Mouse (Mus musculus): Measurements from ENCODE around the gene Grin2c. TPM values are rescaled to one million over a fixed set of nuclear protein-coding genes. Genes with fewer than 3 reads are reported as not detected.

Gene Grin2c
- polyA plus RNA-seq, 1 experiment, result not detected

GRCm38 (mm10) chr11:115223451-115223850 lies 43.6 kb downstream of the Grin2c start:
- H3K27ac ChIP-seq (ENCODE audit: insufficient read depth, low read depth, low read length), result no peak overlapping the region
- no peak overlapping the region for H3K4me3 ChIP-seq (ENCODE audit: insufficient read depth, low read depth, low read length)
- H3K4me1 ChIP-seq (ENCODE audit: control insufficient read depth, insufficient read depth, low read length), result peaks cover 50% of the 10 kb centered on the region
- TF ChIP-seq POLR2A (IDR thresholded peaks at IDR 0.05; ENCODE audit: insufficient read depth, low read depth, low read length) (no peak), CTCF (IDR thresholded peaks at IDR 0.05; ENCODE audit: insufficient read depth, low read depth, low read length) (no peak)
- WGBS, result 69% methylated on average over 11 of the region's 11 CpGs

GRCm38 (mm10) chr11:115222570-115222969 lies 44.5 kb downstream of the Grin2c start:
- H3K4me1 ChIP-seq (ENCODE audit: control insufficient read depth, insufficient read depth, low read length), result peaks cover 45% of the 10 kb centered on the region
- 49% methylated on average over 5 of the region's 5 CpGs for WGBS
- no peak overlapping the region for H3K27ac ChIP-seq (ENCODE audit: insufficient read depth, low read depth, low read length)
- no peak overlapping the region for H3K4me3 ChIP-seq (ENCODE audit: insufficient read depth, low read depth, low read length)
- no peak for TF ChIP-seq CTCF (IDR thresholded peaks at IDR 0.05; ENCODE audit: insufficient read depth, low read depth, low read length)
- TF ChIP-seq POLR2A (IDR thresholded peaks at IDR 0.05; ENCODE audit: insufficient read depth, low read depth, low read length), result no peak

GRCm38 (mm10) chr11:115222077-115222476 lies 45.0 kb downstream of the Grin2c start:
- TF ChIP-seq POLR2A (IDR thresholded peaks at IDR 0.05; ENCODE audit: insufficient read depth, low read depth, low read length) (no peak), CTCF (IDR thresholded peaks at IDR 0.05; ENCODE audit: insufficient read depth, low read depth, low read length) (no peak)
- WGBS, result 21% methylated on average over 12 of the region's 12 CpGs

GRCm38 (mm10) chr11:115219685-115220084 lies 47.4 kb downstream of the Grin2c start:
- H3K27ac ChIP-seq (ENCODE audit: insufficient read depth, low read depth, low read length), result no peak overlapping the region
- TF ChIP-seq CTCF (IDR thresholded peaks at IDR 0.05; ENCODE audit: insufficient read depth, low read depth, low read length) (no peak), POLR2A (IDR thresholded peaks at IDR 0.05; ENCODE audit: insufficient read depth, low read depth, low read length) (no peak)
- H3K4me1 ChIP-seq (ENCODE audit: control insufficient read depth, insufficient read depth, low read length), result peaks cover 28% of the 10 kb centered on the region
- WGBS, result 95% methylated on average over 10 of the region's 10 CpGs
- no peak overlapping the region for H3K4me3 ChIP-seq (ENCODE audit: insufficient read depth, low read depth, low read length)

More at GRCm38 (mm10) chr11:115222077-115222476, 45.0 kb downstream of the Grin2c start:
- Histone ChIP-seq H3K27ac (ENCODE audit: insufficient read depth, low read depth, low read length) (no peak overlapping the region), H3K4me1 (ENCODE audit: control insufficient read depth, insufficient read depth, low read length) (peaks cover 45% of the 10 kb centered on the region), H3K4me3 (ENCODE audit: insufficient read depth, low read depth, low read length) (no peak overlapping the region)

GRCm38 (mm10) chr11:115219263-115219662 lies 47.8 kb downstream of the Grin2c start:
- H3K27ac ChIP-seq (ENCODE audit: insufficient read depth, low read depth, low read length), result no peak overlapping the region
- WGBS, result 85% methylated on average over 9 of the region's 9 CpGs
- no peak for TF ChIP-seq CTCF (IDR thresholded peaks at IDR 0.05; ENCODE audit: insufficient read depth, low read depth, low read length)
- TF ChIP-seq POLR2A (IDR thresholded peaks at IDR 0.05; ENCODE audit: insufficient read depth, low read depth, low read length), result no peak

GRCm38 (mm10) chr11:115217439-115218410 lies 49.3 kb downstream of the Grin2c start:
- no peak overlapping the region for H3K27ac ChIP-seq (ENCODE audit: insufficient read depth, low read depth, low read length)
- 72% methylated on average over 18 of the region's 18 CpGs for WGBS
- H3K4me3 ChIP-seq (ENCODE audit: insufficient read depth, low read depth, low read length), result no peak overlapping the region
- no peak for TF ChIP-seq POLR2A (IDR thresholded peaks at IDR 0.05; ENCODE audit: insufficient read depth, low read depth, low read length)
- H3K4me1 ChIP-seq (ENCODE audit: control insufficient read depth, insufficient read depth, low read length), result peaks cover 19% of the 10 kb centered on the region

More at GRCm38 (mm10) chr11:115219263-115219662, 47.8 kb downstream of the Grin2c start:
- peaks cover 28% of the 10 kb centered on the region for H3K4me1 ChIP-seq (ENCODE audit: control insufficient read depth, insufficient read depth, low read length)
- H3K4me3 ChIP-seq (ENCODE audit: insufficient read depth, low read depth, low read length), result no peak overlapping the region

- 75% methylated on average over 5 of the region's 5 CpGs for WGBS
- Histone ChIP-seq H3K4me1 (ENCODE audit: control insufficient read depth, insufficient read depth, low read length) (peaks cover 26% of the 10 kb centered on the region), H3K4me3 (ENCODE audit: insufficient read depth, low read depth, low read length) (no peak overlapping the region), H3K27ac (ENCODE audit: insufficient read depth, low read depth, low read length) (no peak overlapping the region)
- no peak for TF ChIP-seq POLR2A (IDR thresholded peaks at IDR 0.05; ENCODE audit: insufficient read depth, low read depth, low read length)
- TF ChIP-seq CTCF (IDR thresholded peaks at IDR 0.05; ENCODE audit: insufficient read depth, low read depth, low read length), result no peak
These were observed 51.9 kb downstream of the Grin2c start for GRCm38 (mm10) chr11:115215123-115215522.

GRCm38 (mm10) chr11:115212116-115212515 lies 54.9 kb downstream of the Grin2c start:
- Histone ChIP-seq H3K27ac (ENCODE audit: insufficient read depth, low read depth, low read length) (no peak overlapping the region; the same call in 1 of the 2 replicates), H3K4me3 (ENCODE audit: insufficient read depth, low read depth, low read length) (no peak overlapping the region), H3K4me1 (ENCODE audit: control insufficient read depth, insufficient read depth, low read length) (peaks cover 31% of the 10 kb centered on the region)
- WGBS, result 43% methylated on average over 13 of the region's 13 CpGs
- TF ChIP-seq POLR2A (IDR thresholded peaks at IDR 0.05; ENCODE audit: insufficient read depth, low read depth, low read length) (no peak), CTCF (IDR thresholded peaks at IDR 0.05; ENCODE audit: insufficient read depth, low read depth, low read length) (peak; percentile 7; the same call in 1 of the 2 replicates)

- H3K27ac ChIP-seq (ENCODE audit: insufficient read depth, low read depth, low read length), result 0 out of 2 replicates have a peak overlapping the region, but pooled peaks have one; percentile 3
- TF ChIP-seq POLR2A (IDR thresholded peaks at IDR 0.05; ENCODE audit: insufficient read depth, low read depth, low read length), result no peak
- TF ChIP-seq CTCF (IDR thresholded peaks at IDR 0.05; ENCODE audit: insufficient read depth, low read depth, low read length), result no peak
- WGBS, result 78% methylated on average over 7 of the region's 7 CpGs
- H3K4me1 ChIP-seq (ENCODE audit: control insufficient read depth, insufficient read depth, low read length), result peaks cover 45% of the 10 kb centered on the region
- no peak overlapping the region for H3K4me3 ChIP-seq (ENCODE audit: insufficient read depth, low read depth, low read length)
These were observed 57.1 kb downstream of the Grin2c start for GRCm38 (mm10) chr11:115209958-115210357.
